Mouse (Mus musculus): ENCODE data around the gene Kalrn.

Gene Kalrn

GRCm38 (mm10) chr16:34557891-34558290, 15.4 kb downstream of the Kalrn start:
- no peak for DNase-seq (ENCODE audit: low read depth, low spot score)

DNA sequence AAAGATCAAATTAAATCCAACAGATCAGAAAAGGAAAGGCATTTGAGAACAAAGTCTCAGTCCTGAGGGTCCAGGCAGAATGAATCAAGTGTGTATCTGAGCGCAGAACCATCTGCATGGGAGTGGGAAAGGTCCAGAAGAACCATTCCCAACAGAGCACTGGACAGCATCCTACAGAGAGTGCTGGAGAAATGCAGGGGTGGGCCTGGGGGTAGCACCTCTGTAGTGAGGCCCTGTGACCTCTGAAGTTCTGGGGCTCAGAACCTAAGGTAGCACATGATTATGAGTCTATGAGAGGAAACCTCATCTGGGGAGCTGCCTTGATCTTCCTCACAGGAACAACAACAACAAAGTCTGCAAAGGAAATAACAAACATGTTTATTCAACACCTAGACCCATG, 20.6 kb downstream of the Kalrn start:
- no peak for DNase-seq (ENCODE audit: low read depth, low spot score)

- DNase-seq (ENCODE audit: low read depth, low spot score) = no peak
Observed at GRCm38 (mm10) chr16:34549470-34549999, 23.8 kb downstream of the Kalrn start.

- no peak for DNase-seq (ENCODE audit: low read depth, low spot score)
Observed at GRCm38 (mm10) chr16:34546805-34547509, 26.4 kb downstream of the Kalrn start.

- DNase-seq (ENCODE audit: low read depth, low spot score) = no peak
Observed at GRCm38 (mm10) chr16:34543754-34544153, 29.6 kb downstream of the Kalrn start.

GRCm38 (mm10) chr16:34542341-34542740, 31.0 kb downstream of the Kalrn start:
- no peak for DNase-seq (ENCODE audit: low read depth, low spot score)

DNA sequence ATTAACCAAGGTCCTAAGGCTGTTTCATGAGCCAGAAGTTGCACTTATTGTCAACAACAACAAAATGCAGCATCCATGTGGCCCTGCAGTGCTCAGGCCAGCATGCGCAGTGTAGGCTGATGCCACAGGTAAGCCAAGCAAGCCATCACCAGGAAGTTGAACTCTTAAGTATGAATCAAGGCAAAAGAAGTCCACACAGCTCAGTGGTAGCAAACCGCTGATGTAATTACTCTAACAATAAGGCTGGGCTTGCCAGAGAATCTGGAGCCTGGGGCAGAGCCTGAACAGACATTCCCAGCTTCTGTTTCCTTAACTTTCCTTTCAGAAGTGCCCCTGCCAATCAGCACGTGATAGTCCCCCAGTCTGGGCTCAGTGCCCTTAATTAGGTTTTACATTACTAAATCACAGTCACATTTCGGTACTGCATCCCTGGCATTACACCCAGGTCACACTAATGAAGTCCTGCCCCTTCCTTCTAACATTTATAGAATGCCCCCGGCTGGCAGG, 34.6 kb downstream of the Kalrn start:
- DNase-seq (ENCODE audit: low read depth, low spot score) = no peak

DNA sequence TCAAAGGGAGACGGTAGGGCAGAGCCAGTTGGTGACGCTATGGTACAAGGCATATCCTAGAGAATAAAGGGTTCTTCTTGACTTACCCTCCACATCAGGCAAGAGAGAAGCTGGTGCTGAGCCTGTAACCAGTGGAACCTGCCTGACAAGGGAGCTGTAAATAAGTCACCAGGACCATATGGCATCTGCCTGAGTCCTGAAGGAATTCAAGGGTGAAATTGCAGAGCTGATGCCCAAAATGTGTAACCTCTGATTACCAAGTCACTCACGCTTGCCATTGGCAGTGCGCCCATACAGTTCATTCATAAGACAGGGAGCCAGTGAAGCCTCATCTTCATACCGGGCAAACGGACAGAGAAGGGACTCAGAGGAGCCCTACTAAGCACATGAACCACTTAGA, 37.0 kb downstream of the Kalrn start:
- no peak for DNase-seq (ENCODE audit: low read depth, low spot score)

GRCm38 (mm10) chr16:34535135-34535534, 38.2 kb downstream of the Kalrn start:
- DNase-seq (ENCODE audit: low read depth, low spot score) = no peak

DNA sequence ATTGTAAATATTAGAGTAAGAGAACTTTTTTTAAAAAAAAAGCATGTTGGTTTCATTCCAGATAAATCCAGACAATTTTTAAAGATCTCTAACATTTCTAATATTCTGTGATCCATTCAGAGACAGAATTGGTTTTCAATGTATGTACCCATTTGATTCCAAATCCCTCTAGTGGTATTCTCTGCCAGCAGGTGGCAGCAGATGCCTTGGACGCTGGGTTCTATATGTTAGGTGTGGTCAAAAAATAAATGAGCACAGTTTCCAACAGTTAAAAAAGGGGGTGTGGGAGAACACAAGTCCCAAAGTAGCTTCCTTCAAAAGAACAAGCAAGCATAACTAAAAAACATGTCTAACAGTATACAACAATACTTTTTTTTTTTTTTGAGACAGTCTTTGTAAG, 41.8 kb downstream of the Kalrn start:
- peak; percentile 28 for DNase-seq (ENCODE audit: low read depth, low spot score)

DNA sequence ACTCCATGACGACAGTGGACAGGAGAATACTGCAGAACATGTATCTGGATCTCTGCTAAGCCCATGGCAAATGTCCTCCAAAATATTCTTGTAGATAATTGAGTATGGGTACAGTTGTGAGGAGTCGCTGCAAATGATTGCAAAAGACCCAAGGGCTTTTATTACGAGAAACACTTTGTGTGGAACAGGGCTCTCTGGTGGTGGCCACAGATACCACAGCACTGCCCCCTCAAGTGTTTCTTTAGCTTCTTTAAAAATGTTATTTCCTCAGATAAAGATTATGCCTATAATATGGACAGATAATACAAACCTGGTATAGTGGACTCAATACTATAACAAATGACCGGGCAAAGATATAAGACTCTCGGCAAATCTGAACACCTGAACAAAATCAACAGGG, 43.3 kb downstream of the Kalrn start:
- DNase-seq (ENCODE audit: low read depth, low spot score) = no peak

- DNase-seq (ENCODE audit: low read depth, low spot score) = no peak
Observed at GRCm38 (mm10) chr16:34528234-34528983, 44.9 kb downstream of the Kalrn start.

DNA sequence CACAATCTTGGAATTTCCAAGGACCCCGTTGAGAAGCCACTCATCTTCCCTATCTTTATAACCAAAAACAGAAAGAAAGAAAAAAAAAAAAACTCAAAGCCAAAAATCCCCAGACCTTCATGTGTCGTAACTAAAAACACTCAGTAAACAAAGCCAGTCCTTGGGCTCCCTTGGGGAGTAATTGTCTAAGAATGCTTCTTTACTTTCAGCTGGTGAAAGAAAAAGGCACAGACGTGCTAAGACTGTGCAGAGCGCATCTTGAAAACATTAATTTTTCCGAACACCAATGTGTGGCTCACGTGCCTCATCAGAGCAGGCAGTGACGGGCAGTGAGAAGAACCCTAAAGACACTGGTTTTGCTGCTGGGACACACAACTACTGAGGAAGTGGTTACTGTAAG, 47.0 kb downstream of the Kalrn start:
- DNase-seq (ENCODE audit: low read depth, low spot score) = no peak

- DNase-seq (ENCODE audit: low read depth, low spot score) = peak; percentile 12
Observed at GRCm38 (mm10) chr16:34525866-34526265, 47.5 kb downstream of the Kalrn start.

DNA sequence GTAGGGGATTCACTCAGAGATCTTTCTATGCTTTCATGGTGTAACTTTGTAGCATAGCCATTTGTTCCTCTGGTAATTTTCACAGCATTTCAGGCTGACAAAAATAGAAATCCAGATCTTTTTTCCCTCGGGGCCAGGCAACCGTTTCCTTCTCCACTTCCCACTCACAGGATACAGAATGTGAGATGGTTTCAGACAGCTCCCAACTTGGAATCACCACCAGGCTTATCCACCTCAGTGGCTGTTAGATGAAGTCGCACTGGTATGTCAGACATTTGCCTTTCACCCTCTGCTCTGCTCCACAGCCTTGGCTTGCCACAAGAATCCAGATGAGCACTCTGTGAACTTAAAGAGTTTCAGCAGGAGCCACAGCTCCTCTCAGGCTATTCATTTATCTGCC, 48.1 kb downstream of the Kalrn start:
- no peak for DNase-seq (ENCODE audit: low read depth, low spot score)

DNA sequence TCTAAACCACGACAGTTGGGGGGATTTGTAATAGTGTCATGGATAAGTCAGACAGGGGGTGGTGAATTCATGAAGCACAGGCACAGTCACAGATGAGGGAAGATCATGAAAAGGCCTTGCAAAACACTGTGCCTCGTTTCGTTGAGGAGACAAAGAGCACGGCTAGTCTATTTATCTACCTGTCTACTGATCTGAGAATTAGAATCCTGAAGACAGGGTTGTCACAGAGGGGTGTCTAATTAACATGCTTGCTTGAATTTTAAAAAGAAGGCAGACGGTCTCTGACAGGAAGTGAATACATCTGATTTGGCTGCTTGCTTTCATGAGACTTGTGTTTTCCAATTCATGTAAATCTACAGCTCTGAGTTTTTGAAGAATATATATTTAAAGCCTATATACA, 52.3 kb downstream of the Kalrn start:
- no peak for DNase-seq (ENCODE audit: low read depth, low spot score)

DNA sequence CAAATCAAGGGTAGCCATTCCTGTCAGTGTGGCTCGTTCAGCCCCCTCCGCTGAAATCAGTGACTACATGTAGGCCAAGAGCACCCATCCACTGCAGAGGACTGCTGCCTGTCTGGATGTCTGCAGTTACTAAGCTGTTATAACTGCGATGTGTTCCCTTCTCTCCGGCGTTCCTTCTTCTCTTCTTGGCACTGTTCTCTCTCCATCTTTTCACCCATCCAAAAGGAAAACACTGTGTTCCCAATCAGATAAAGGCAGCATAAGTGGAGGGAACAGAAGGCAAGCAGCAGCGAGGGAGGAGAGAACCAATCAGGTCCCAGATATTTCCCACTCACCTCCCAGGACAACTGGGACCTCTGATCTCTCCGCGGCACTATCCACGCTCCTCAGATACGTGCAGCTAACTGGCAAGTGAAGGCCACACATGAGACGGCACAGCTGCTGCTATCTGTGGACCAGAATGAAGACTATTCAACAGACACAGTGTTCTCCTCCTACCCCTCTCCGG, 56.4 kb downstream of the Kalrn start:
- no peak for DNase-seq (ENCODE audit: low read depth, low spot score)

- DNase-seq (ENCODE audit: low read depth, low spot score) = no peak
Observed at GRCm38 (mm10) chr16:34515485-34515884, 57.8 kb downstream of the Kalrn start.

GRCm38 (mm10) chr16:34513956-34514593, 59.3 kb downstream of the Kalrn start:
- DNase-seq (ENCODE audit: low read depth, low spot score) = no peak

DNA sequence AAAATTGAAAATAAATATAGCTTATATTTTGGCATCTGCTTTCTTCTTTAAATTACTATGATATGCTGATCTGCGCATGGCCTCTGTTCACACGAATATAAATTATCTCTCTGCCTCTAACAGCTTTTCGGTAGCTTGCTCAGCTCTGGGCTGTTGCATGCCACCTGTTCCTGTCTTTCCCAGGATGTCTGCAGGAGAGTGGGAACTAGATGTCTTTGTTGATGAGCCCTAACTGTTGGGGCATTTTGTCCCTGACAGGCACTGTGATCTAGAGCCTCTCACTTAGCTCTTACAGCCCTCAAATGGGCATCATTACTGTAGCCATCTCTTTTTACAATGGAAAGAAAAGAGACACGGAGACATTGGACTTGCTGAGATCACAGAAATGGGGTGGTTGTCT, 61.0 kb downstream of the Kalrn start:
- DNase-seq (ENCODE audit: low read depth, low spot score) = no peak

GRCm38 (mm10) chr16:34508125-34508524, 65.2 kb downstream of the Kalrn start:
- no peak for DNase-seq (ENCODE audit: low read depth, low spot score)

- no peak for DNase-seq (ENCODE audit: low read depth, low spot score)
Observed at GRCm38 (mm10) chr16:34506048-34506447, 67.3 kb downstream of the Kalrn start.

Data from ES-CJ7 (cell line).